Mouse (Mus musculus): ENCODE measurements at regions not wholly inside any gene's neighbourhood (a gene's known extent, or its start where the extent isn't known, plus 50 kb on each side); places are given as distances from the start of the nearest gene placed in this dataset.

DNA sequence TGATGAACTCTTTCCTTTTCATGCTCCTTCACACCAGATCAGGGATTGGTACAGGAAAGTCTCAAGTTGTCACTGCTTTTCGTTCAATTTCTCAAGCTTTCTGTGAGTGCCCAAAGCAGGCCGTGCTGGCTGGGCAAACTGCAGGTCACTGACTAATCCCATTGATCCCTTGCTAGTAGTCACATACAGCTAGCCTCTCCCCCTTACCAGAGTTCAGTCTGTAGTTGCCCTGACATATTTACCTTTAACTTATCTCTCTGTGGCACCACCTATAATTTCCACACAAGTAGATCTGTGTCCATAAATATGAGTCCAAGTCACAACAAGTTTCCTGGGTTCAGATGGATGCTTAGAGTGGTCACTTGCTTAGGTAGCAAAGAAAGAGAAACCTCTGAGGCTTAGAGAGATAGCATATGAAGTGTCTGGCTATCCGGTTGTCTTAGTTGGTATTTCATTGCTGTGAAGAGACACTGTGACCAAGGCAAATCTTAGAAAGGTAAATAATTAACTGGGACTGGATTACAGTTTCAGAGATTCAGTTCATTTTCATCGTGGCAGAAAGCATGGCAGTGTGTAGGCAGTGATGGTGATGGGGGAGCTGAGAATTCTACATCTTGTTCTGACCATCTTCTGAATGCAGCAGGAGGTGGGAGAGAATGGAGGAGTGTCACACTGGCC, 362.8 kb upstream of the Pcsk5 start:
- Histone ChIP-seq H3K4me2 (replicated peaks) (no peak overlapping the region), H3K4me1 (replicated peaks) (no peaks in the 10 kb centered on the region), H3K4me3 (replicated peaks) (no peak overlapping the region), H3K27ac (no peak overlapping the region), H3K27me3 (no peaks in the 10 kb centered on the region), H3K9ac (replicated peaks) (no peak overlapping the region), H3K9me3 (no peaks in the 10 kb centered on the region), H3K36me3 (no peaks in the 10 kb centered on the region)
- ATAC-seq = no peak
- 63% methylated on average over 4 of the region's 4 CpGs for WGBS

DNA sequence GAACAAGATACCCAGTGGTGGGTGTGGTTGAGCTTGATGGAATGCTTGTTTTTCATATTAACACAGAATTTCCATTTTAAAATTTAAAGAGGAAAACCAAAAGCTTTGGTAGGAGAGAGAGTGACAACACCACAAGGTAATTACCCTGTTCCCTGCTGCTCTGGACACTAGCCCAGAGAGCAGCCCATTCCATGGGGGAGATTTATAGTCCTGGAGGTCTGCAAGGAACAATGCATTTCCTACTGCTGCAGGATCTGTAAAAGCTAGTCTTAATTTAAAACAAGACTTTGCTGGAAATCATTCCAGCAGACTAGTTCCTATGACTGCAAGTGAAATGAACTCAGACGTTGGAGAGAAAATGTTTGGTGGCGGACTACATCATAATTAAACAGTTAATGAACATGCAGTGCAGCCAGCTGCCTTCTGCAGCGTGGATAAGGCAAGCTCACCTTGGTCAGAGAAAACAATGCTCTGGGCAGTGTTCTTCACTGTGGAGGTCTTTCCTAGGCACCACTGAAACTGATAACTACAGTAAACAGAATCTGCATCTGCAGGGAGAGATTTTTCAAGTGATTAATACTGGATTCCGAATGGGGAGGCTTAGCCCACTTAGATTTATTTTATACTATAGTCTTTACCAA, 351.8 kb upstream of the Pcsk5 start:
- H3K27me3 ChIP-seq = no peaks in the 10 kb centered on the region
- WGBS = 51% methylated on average over 4 of the region's 4 CpGs
- no peak overlapping the region for H3K4me2 ChIP-seq (replicated peaks)

DNA sequence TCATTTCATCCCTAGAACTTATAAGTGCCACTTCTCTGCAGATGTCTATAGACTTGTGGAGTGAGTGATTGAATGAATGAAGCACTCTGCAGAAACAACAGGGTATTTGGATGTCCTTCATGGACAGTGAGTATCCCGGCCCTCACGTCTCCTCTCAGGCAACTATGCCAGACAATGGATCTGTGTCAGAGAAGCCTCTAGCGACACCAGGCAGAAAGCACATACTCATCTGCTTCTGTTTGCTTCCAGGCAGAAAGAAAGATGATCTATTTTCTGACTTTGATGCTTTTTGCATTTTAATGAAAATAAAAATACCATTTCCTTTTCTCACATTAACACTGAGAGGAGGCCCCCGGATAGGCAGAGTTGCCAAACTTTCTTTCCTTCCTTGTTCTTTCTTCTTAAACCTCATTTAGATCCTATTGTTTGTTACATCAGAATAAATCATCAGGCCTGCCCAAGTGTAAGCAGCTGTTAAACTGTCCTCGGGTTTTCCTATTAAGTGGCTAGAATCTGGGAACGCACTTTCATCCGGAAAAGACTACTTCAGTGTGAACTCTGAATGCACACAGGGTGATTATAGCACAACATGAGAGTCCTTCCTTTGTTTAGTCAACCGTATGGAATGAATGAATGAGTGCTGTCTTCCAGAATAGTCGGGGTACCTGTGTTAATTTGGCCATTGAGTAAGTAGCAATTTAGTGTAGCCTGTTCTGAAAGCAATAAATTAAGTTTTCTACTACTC, 350.9 kb upstream of the Pcsk5 start:
- Histone ChIP-seq H3K4me1 (replicated peaks) (peaks cover 11% of the 10 kb centered on the region; the same call in 1 of the 2 replicates), H3K27ac (no peak overlapping the region), H3K9me3 (no peaks in the 10 kb centered on the region), H3K9ac (replicated peaks) (no peak overlapping the region), H3K4me2 (replicated peaks) (no peak overlapping the region), H3K4me3 (replicated peaks) (no peak overlapping the region), H3K27me3 (no peaks in the 10 kb centered on the region), H3K36me3 (no peaks in the 10 kb centered on the region)
- 63% methylated on average over 9 of the region's 9 CpGs for WGBS
- ATAC-seq = no peak

More for the DNA sequence above, 351.8 kb upstream of the Pcsk5 start:
- H3K27ac ChIP-seq = no peak overlapping the region
- no peak overlapping the region for H3K4me3 ChIP-seq (replicated peaks)
- H3K36me3 ChIP-seq = no peaks in the 10 kb centered on the region
- no peak overlapping the region for H3K9ac ChIP-seq (replicated peaks)
- H3K4me1 ChIP-seq (replicated peaks) = peaks cover 11% of the 10 kb centered on the region; the same call in 1 of the 2 replicates
- ATAC-seq = no peak
- H3K9me3 ChIP-seq = no peaks in the 10 kb centered on the region

DNA sequence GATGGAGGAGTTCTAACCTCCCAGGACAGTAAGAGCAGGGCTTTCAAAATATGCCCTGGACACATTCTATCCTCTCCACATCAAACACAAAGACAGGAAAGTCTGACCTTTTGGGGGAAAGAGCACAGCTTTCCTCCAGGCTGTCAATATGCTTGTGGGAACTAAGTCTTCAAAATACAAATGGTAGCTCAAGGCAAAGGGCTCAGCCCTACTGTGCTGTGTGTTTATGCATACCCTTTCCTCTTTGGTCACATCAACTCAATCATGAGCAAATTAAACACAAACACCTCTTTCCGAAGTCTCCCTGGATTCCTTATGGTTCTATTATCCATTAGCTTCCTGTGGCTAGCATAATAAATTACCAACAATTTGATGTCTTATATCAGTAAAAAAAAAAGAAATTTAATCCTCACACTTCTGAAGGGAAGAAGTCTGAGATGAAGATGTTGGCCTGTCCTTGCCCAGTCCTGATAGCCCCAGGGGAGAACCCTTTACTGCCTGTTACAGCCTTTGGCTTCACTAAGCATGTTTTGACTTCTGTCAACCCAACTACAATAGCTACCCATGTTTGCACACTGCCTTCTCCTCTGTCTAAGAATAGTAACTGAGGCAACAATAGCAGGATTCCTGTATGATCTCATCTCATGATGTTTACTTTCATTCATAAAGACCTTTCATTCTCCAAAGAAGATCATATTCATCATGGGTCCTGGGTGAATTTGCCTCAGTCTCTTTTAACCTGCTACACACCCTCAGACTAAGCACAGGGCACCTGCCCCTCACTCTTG, 348.5 kb upstream of the Pcsk5 start:
- ATAC-seq = no peak
- Histone ChIP-seq H3K4me2 (replicated peaks) (no peak overlapping the region), H3K4me3 (replicated peaks) (no peak overlapping the region), H3K9ac (replicated peaks) (no peak overlapping the region), H3K36me3 (no peaks in the 10 kb centered on the region), H3K9me3 (no peaks in the 10 kb centered on the region), H3K4me1 (replicated peaks) (peaks cover 11% of the 10 kb centered on the region; the same call in 1 of the 2 replicates), H3K27me3 (no peaks in the 10 kb centered on the region), H3K27ac (no peak overlapping the region)
- WGBS = 93% methylated on average over 1 of the region's 1 CpGs

DNA sequence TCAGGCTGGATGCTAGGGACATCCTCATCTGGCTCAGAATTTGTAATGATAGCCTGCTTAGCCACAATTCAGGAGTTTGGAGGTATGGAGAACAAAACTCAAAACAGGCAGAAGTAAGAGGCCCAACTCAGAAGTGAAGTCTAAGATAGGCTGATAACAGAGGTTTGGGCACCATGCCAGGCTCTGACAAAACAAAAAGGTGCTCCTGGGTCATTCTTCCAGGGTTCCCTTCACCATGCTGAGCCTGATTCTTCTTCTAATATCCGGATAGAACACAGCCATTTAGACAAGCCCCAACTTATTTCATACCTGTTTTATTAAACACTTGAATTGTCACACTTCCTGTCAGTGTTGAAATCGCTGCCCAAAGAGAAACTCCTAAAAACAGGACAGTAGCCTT, 347.8 kb upstream of the Pcsk5 start:
- H3K27me3 ChIP-seq = no peaks in the 10 kb centered on the region
- no peak overlapping the region for H3K27ac ChIP-seq
- 82% methylated on average over 2 of the region's 2 CpGs for WGBS
- peaks cover 11% of the 10 kb centered on the region; the same call in 1 of the 2 replicates for H3K4me1 ChIP-seq (replicated peaks)
- no peaks in the 10 kb centered on the region for H3K9me3 ChIP-seq
- H3K4me2 ChIP-seq (replicated peaks) = no peak overlapping the region
- H3K9ac ChIP-seq (replicated peaks) = no peak overlapping the region
- no peak for ATAC-seq
- H3K4me3 ChIP-seq (replicated peaks) = no peak overlapping the region
- no peaks in the 10 kb centered on the region for H3K36me3 ChIP-seq

DNA sequence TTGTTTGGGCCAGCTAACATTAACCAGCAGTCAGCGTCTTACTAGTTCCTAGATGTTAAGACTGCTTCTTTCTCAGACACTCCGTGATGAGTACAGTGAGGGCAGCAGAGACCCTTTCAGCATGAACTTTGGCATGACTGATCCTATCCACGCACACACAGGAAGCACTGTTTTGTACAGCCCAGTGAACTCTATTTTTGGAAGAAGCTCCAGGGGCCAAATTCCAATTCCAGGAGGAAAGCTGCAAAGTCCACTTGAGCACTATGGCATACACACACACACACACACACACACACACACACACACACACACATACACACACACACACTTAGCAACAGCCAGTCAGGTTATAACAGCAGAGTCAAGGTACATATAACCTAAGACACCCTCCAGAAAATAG, 338.8 kb upstream of the Pcsk5 start:
- ATAC-seq = no peak
- 91% methylated on average over 3 of the region's 3 CpGs for WGBS

DNA sequence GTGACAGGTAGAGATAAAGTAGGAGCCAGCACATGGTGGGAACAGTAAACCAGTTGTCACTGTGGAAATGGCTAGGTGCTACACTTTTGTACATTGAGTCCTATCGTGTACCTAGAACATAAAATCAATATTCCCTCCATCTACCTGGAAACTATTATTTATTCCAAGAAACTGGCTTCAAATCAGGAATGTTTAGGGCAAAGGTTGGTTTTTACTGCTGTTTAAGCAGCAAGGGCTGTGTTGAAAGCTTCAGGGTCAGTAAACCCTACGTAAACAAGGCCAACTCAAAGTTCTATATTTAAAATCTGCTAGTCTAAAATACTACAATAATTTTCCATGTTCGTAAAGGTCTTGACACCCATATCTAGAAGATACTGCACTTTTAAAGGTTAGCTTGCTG, 309.1 kb upstream of the Pcsk5 start:
- Histone ChIP-seq H3K4me3 (replicated peaks) (no peak overlapping the region), H3K27ac (no peak overlapping the region), H3K4me2 (replicated peaks) (no peak overlapping the region), H3K36me3 (no peaks in the 10 kb centered on the region), H3K9me3 (no peaks in the 10 kb centered on the region), H3K27me3 (no peaks in the 10 kb centered on the region), H3K9ac (replicated peaks) (no peak overlapping the region), H3K4me1 (replicated peaks) (no peaks in the 10 kb centered on the region; the same call in 1 of the 2 replicates)
- WGBS = 88% methylated on average over 3 of the region's 3 CpGs
- ATAC-seq = no peak

More for the DNA sequence above, 338.8 kb upstream of the Pcsk5 start:
- H3K27me3 ChIP-seq = no peaks in the 10 kb centered on the region
- H3K36me3 ChIP-seq = no peaks in the 10 kb centered on the region
- no peaks in the 10 kb centered on the region for H3K4me1 ChIP-seq (replicated peaks)
- H3K4me3 ChIP-seq (replicated peaks) = no peak overlapping the region
- no peak overlapping the region for H3K27ac ChIP-seq
- no peak overlapping the region for H3K4me2 ChIP-seq (replicated peaks)
- no peak overlapping the region for H3K9ac ChIP-seq (replicated peaks)
- H3K9me3 ChIP-seq = no peaks in the 10 kb centered on the region

DNA sequence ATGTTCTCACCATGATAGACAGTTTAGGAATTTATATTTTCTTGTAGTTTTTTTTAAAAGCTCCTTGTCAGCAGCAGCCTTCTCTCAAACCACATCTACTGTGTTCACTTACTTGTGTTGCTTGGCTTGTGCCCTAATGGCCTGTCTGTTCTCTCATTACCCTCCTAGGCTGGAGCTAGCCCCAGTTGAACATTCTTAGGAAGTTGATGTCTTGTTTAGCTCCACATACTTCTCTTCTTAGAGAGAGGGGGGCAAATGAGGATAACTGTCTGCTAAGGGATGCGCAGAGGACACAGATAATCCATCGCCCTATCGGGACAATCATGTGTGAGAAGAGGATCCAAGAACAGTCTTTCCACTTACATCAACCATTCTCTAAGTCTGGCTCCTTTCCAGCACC, 293.5 kb upstream of the Pcsk5 start:
- Histone ChIP-seq H3K4me3 (replicated peaks) (no peak overlapping the region), H3K27ac (no peak overlapping the region), H3K4me1 (replicated peaks) (no peaks in the 10 kb centered on the region), H3K9ac (replicated peaks) (no peak overlapping the region), H3K9me3 (no peaks in the 10 kb centered on the region), H3K4me2 (replicated peaks) (no peak overlapping the region), H3K36me3 (no peaks in the 10 kb centered on the region), H3K27me3 (no peaks in the 10 kb centered on the region)
- ATAC-seq = no peak
- 95% methylated on average over 3 of the region's 3 CpGs for WGBS

DNA sequence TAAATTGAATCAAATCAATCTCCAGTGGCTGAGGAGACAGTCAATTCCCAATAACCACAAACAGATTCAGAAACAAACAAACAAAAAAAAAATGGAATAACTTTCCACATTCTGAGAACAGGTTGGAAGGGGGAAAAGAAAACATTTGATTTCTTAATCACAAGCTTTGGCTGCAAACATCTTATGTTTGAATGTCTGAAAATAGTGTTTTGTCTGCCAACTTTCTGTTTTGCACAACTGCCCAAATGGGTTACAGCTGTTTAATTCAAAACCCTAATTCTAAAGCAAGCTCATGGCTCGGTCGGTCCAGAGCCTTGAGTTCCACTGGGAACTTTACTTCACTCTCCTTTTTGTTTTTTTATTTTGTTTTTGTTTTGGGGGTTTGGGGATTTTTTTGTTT, 291.4 kb upstream of the Pcsk5 start:
- WGBS = 95% methylated on average over 2 of the region's 2 CpGs
- Histone ChIP-seq H3K9me3 (no peaks in the 10 kb centered on the region), H3K4me2 (replicated peaks) (no peak overlapping the region), H3K4me1 (replicated peaks) (no peaks in the 10 kb centered on the region), H3K27ac (no peak overlapping the region), H3K9ac (replicated peaks) (no peak overlapping the region), H3K4me3 (replicated peaks) (no peak overlapping the region), H3K27me3 (no peaks in the 10 kb centered on the region), H3K36me3 (no peaks in the 10 kb centered on the region)
- no peak for ATAC-seq

DNA sequence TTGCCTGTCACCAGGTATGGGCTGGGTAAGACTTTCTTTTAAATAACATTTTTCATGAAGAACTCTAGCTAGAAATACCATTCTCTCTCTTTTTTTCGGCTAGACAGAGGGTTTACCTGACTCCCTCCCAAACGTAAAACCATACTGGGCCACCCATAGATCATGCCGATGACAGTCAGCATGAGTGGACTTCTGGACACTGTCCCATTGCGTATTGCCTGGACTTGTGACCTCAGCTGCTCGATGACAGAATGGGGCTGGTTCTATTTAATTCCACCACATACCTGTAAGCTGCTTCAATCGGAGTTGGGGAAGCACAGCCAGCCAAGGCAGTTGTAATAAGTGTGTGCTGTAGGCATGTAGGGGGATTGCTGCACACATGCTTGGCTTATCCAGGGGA, 268.8 kb upstream of the Pcsk5 start:
- ATAC-seq = no peak
- no peaks in the 10 kb centered on the region for H3K9me3 ChIP-seq
- no peak overlapping the region for H3K27ac ChIP-seq
- no peaks in the 10 kb centered on the region for H3K36me3 ChIP-seq
- no peak overlapping the region for H3K4me2 ChIP-seq (replicated peaks)
- no peaks in the 10 kb centered on the region for H3K27me3 ChIP-seq
- H3K4me3 ChIP-seq (replicated peaks) = no peak overlapping the region
- 91% methylated on average over 6 of the region's 6 CpGs for WGBS
- no peak overlapping the region for H3K9ac ChIP-seq (replicated peaks)
- H3K4me1 ChIP-seq (replicated peaks) = peaks cover 10% of the 10 kb centered on the region

DNA sequence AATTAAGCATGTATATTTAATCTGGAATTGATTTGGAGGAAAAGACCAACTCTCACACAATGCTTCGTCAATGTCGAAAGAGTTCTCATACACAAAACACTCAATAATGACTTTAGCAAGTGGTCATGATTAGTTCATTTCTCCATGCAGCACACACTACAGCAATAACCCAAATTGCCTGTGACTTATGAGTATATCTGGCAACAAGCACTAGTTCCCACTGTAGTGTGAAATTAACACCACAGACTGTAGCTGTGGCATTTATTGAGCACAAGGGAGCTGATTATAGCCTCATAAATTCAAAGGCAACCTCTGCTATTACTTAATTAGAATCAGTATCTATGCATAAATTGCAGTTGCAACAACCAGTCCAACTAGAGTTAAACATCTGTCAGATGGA, 267.2 kb upstream of the Pcsk5 start:
- Histone ChIP-seq H3K9me3 (no peaks in the 10 kb centered on the region), H3K9ac (replicated peaks) (no peak overlapping the region), H3K27ac (no peak overlapping the region), H3K4me1 (replicated peaks) (peaks cover 11% of the 10 kb centered on the region), H3K27me3 (no peaks in the 10 kb centered on the region), H3K4me2 (replicated peaks) (no peak overlapping the region), H3K36me3 (no peaks in the 10 kb centered on the region), H3K4me3 (replicated peaks) (no peak overlapping the region)
- 93% methylated on average over 2 of the region's 2 CpGs for WGBS
- no peak for ATAC-seq
